Mouse (Mus musculus) lung, adult 2 months (tissue): ENCODE results near the gene Flii.

Source experiments
- CTCF ChIP-seq: fragments of 200-500 bp; IDR thresholded peaks from 2 replicates; pipeline ENCODE4 v1.5.1; 2011; ENCODE audit warnings: mild to moderate bottlenecking, low read length, control low read depth; ENCODE audit not compliant: insufficient read depth
- POLR2A ChIP-seq: fragments of 200-500 bp; IDR thresholded peaks from 2 replicates; pipeline ENCODE4 v1.6.1; 2011; ENCODE audit warnings: low read depth, mild to moderate bottlenecking, control low read depth, low read length, borderline replicate concordance; ENCODE audit errors: extremely low read depth

- no peak for TF ChIP-seq CTCF
- no peak for TF ChIP-seq POLR2A
These were observed 20.2 kb downstream of the Flii start for GRCm38 (mm10) chr11:60706696-60707480.
